Mouse (Mus musculus): ENCODE results near the gene Dapk2. TPM values are rescaled to one million over a fixed set of nuclear protein-coding genes. Genes with fewer than 3 reads are reported as not detected.

Dapk2 gene
- polyA plus RNA-seq, 1 experiment from 2014 or later, result 6.5 TPM

DNA sequence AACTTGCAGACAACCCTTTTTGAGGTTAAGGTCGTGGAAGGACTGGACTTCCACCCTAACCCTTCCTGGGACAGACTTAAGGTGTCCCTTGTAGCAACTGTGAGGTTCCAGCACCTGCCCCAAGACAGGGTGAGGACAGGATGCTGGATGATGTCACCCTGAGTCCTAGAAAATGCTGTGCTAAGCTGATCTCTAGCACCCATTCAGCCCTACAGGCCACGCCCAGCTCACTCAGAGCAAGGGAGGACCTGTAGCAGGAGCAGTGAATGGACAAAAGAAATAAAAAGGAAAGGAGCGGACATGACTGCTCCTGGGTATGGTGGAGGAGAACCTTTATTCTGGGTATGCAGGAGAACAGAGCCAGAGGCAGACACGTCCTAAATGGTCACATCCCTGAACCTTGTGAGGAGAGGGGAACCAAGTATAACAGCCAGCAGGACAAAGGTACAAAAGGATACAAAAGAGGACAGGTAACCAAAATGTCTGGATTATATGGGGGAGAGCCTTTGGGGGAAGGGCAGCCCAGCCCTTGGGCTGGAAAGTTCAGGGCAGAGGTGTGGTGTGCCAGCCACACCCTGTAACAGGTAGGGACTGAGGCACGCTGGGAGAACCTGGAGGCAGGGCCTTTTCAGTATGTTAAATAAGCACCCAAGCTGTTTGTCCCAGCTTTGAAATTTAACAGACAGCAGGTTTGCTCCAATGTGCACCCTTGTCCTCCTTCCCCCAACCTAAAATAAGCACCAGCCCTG lies 67.9 kb downstream of the Dapk2 start:
- ATAC-seq (replicated peaks; ENCODE audit: extremely low read depth, insufficient read depth, low FRiP score), result no peak
- Histone ChIP-seq H3K4me2 (ENCODE audit: low read depth, low read length) (no peak overlapping the region), H3K9me3 (replicated peaks; ENCODE audit: control insufficient read depth, low read length) (no peaks in the 10 kb centered on the region), H3K27me3 (ENCODE audit: control insufficient read depth, insufficient read depth, low read length) (no peaks in the 10 kb centered on the region), H3K9ac (ENCODE audit: low read length) (no peak overlapping the region; the same call in 1 of the 2 replicates), H3K4me1 (ENCODE audit: control insufficient read depth, insufficient read depth, low read length) (no peaks in the 10 kb centered on the region), H3K4me3 (ENCODE audit: low read length) (no peak overlapping the region), H3K27ac (ENCODE audit: low read length) (no peak overlapping the region), H3K36me3 (ENCODE audit: control insufficient read depth, insufficient read depth) (no peaks in the 10 kb centered on the region)
- 79% methylated on average over 5 of the region's 5 CpGs for WGBS

DNA sequence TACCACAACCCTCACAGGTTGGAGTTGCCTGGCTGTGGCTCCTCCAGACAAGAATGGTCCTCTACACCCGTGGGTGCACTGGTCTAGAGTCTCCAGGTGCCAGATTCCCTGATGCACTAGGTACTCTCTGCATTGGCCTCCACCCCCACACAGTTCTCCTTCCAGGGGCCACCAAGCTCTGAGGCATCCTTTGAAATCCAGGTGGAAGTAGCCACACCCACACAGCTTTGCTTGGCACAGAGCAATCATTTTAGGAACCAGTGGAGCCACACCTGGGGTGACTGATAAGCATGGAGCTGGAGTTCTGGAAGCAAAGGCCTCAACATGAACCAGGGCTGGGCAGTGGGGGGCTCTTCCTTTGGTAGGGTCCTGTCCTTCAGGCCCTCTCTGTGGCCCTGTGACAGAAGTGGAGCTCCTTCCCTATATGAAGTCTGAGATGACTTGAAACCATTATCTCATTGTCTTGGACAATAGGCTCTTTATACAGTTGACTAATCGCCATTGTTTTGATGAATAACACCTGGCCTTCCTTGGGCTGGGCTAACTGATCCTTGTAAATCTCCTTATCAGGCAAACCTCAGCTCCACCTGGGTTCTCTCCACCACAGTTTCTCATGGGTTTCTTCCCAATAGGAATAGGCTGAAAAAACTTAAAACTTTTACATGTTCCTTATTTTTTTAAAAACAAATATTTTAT lies 70.6 kb downstream of the Dapk2 start:
- no peak for ATAC-seq (replicated peaks; ENCODE audit: extremely low read depth, insufficient read depth, low FRiP score)
- H3K4me1 ChIP-seq (ENCODE audit: control insufficient read depth, insufficient read depth, low read length), result no peaks in the 10 kb centered on the region
- WGBS, result 59% methylated on average over 2 of the region's 2 CpGs
- H3K27ac ChIP-seq (ENCODE audit: low read length), result no peak overlapping the region
- H3K36me3 ChIP-seq (ENCODE audit: control insufficient read depth, insufficient read depth), result no peaks in the 10 kb centered on the region
- H3K9me3 ChIP-seq (replicated peaks; ENCODE audit: control insufficient read depth, low read length), result no peaks in the 10 kb centered on the region
- no peak overlapping the region for H3K4me2 ChIP-seq (ENCODE audit: low read depth, low read length)
- no peaks in the 10 kb centered on the region for H3K27me3 ChIP-seq (ENCODE audit: control insufficient read depth, insufficient read depth, low read length)
- no peak overlapping the region for H3K4me3 ChIP-seq (ENCODE audit: low read length)
- no peak overlapping the region for H3K9ac ChIP-seq (ENCODE audit: low read length)

DNA sequence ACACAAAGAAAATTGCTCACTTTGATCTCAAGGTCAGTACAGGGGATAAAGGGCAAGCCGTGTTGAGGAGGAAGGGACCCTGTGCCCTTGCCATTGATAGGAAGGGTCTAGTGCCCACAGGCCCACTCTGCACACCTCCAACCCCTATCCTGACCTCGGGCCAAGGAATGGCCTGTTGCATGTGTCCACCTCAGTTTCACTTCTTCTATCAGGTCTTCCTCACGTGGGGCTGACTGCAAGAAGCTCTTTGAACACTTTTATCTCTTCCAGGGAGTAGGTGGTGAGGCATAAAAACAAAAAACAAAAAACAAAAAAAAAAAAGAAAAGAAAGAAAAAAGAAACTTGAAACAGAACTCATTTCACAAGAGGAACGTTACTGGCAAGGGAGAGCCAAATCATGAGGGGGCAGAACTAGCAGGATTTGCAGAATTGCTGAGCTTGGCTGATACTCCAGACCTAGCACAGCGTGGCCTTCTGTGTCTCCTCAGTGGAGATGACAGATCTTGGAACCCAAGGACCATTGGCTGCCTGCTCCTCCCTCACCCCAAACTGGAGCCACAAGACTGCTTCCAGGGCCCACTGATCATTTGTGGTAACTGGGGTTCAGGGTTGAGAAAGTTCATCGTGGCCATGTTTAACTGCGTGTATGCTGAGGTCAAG lies 73.9 kb downstream of the Dapk2 start:
- WGBS, result 71% methylated on average over 7 of the region's 7 CpGs
- Histone ChIP-seq H3K4me2 (ENCODE audit: low read depth, low read length) (no peak overlapping the region), H3K27ac (ENCODE audit: low read length) (no peak overlapping the region), H3K27me3 (ENCODE audit: control insufficient read depth, insufficient read depth, low read length) (no peaks in the 10 kb centered on the region), H3K9ac (ENCODE audit: low read length) (no peak overlapping the region), H3K9me3 (replicated peaks; ENCODE audit: control insufficient read depth, low read length) (peaks cover 4% of the 10 kb centered on the region; the same call in 1 of the 2 replicates), H3K4me3 (ENCODE audit: low read length) (no peak overlapping the region), H3K36me3 (ENCODE audit: control insufficient read depth, insufficient read depth) (no peaks in the 10 kb centered on the region), H3K4me1 (ENCODE audit: control insufficient read depth, insufficient read depth, low read length) (no peaks in the 10 kb centered on the region)
- no peak for ATAC-seq (replicated peaks; ENCODE audit: extremely low read depth, insufficient read depth, low FRiP score)

DNA sequence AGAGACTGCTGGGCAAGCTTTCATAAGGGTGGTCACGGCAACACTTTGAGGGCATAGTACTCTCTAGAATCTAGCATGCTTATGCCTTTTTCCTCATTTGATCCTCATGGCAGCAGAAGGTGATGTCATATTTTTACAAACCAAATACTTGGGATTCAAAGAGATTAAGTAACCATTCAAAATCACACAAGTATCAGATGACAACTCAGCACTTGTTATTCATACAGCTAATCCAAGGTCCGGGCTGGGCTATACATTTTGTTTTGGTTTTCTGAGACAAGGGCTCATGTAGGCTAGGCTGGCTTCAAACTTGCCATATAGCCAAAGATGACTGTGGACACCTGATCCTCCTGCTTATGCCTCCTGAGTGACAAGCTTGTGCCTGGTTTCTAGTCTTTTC lies 78.6 kb downstream of the Dapk2 start:
- Histone ChIP-seq H3K4me3 (ENCODE audit: low read length) (no peak overlapping the region), H3K4me1 (ENCODE audit: control insufficient read depth, insufficient read depth, low read length) (peaks cover 9% of the 10 kb centered on the region), H3K9ac (ENCODE audit: low read length) (no peak overlapping the region), H3K36me3 (ENCODE audit: control insufficient read depth, insufficient read depth) (no peaks in the 10 kb centered on the region), H3K27me3 (ENCODE audit: control insufficient read depth, insufficient read depth, low read length) (no peaks in the 10 kb centered on the region), H3K9me3 (replicated peaks; ENCODE audit: control insufficient read depth, low read length) (peaks cover 4% of the 10 kb centered on the region; the same call in 1 of the 2 replicates), H3K27ac (ENCODE audit: low read length) (no peak overlapping the region), H3K4me2 (ENCODE audit: low read depth, low read length) (no peak overlapping the region)
- WGBS, result 45% methylated on average over 2 of the region's 2 CpGs
- ATAC-seq (replicated peaks; ENCODE audit: extremely low read depth, insufficient read depth, low FRiP score), result no peak

DNA sequence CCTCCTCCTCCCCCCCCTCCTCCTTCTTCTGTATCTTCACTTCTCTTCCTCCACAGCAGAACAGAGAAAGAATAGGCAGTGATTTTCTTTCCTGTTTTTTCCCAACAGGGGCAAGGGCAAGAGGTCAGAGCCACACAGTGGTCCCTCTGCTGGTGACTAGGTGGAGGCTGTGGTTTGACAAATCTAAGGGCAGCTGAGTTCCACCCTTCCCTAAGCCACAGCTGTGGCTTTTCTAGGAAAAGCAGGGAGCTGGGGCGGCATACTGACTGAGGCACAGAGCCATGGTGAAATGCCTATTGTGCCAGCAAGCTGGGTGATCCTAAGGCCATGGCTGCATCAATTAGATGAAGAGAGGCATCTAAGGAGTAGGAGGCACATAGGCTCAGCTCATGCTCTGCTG lies 79.7 kb downstream of the Dapk2 start:
- ATAC-seq (replicated peaks; ENCODE audit: extremely low read depth, insufficient read depth, low FRiP score), result no peak
- H3K36me3 ChIP-seq (ENCODE audit: control insufficient read depth, insufficient read depth), result no peaks in the 10 kb centered on the region
- no peaks in the 10 kb centered on the region for H3K27me3 ChIP-seq (ENCODE audit: control insufficient read depth, insufficient read depth, low read length)
- no peak overlapping the region for H3K4me2 ChIP-seq (ENCODE audit: low read depth, low read length)
- peaks cover 4% of the 10 kb centered on the region; the same call in 1 of the 2 replicates for H3K9me3 ChIP-seq (replicated peaks; ENCODE audit: control insufficient read depth, low read length)
- H3K4me3 ChIP-seq (ENCODE audit: low read length), result no peak overlapping the region
- no peak overlapping the region for H3K27ac ChIP-seq (ENCODE audit: low read length)
- peaks cover 15% of the 10 kb centered on the region for H3K4me1 ChIP-seq (ENCODE audit: control insufficient read depth, insufficient read depth, low read length)
- 75% methylated on average over 1 of the region's 1 CpGs for WGBS
- H3K9ac ChIP-seq (ENCODE audit: low read length), result no peak overlapping the region

DNA sequence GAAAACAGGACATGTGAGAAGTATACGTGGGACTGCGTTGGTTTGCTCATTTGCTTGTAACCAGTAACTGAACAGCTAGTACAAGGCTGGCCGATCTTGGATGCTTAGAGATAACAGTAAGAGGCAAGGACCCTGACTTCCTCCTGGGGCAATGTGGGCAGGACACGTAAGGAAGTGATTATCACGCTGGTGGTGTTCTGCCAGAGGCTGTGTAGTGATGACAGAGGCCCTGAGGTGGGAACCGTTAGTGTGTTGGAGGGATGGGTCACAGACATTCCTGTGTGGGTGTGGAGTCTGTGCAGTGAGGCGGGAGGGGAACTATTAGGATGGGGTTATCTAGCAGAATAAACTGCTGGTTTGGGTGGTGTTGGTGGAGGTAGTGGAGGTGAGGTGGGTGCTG lies 81.2 kb downstream of the Dapk2 start:
- H3K4me3 ChIP-seq (ENCODE audit: low read length), result no peak overlapping the region
- H3K27me3 ChIP-seq (ENCODE audit: control insufficient read depth, insufficient read depth, low read length), result no peaks in the 10 kb centered on the region
- H3K27ac ChIP-seq (ENCODE audit: low read length), result no peak overlapping the region
- H3K9ac ChIP-seq (ENCODE audit: low read length), result no peak overlapping the region
- no peak overlapping the region for H3K4me2 ChIP-seq (ENCODE audit: low read depth, low read length)
- no peaks in the 10 kb centered on the region for H3K36me3 ChIP-seq (ENCODE audit: control insufficient read depth, insufficient read depth)
- 52% methylated on average over 7 of the region's 7 CpGs for WGBS
- peaks cover 4% of the 10 kb centered on the region; the same call in 1 of the 2 replicates for H3K9me3 ChIP-seq (replicated peaks; ENCODE audit: control insufficient read depth, low read length)
- peaks cover 21% of the 10 kb centered on the region for H3K4me1 ChIP-seq (ENCODE audit: control insufficient read depth, insufficient read depth, low read length)
- ATAC-seq (replicated peaks; ENCODE audit: extremely low read depth, insufficient read depth, low FRiP score), result no peak

DNA sequence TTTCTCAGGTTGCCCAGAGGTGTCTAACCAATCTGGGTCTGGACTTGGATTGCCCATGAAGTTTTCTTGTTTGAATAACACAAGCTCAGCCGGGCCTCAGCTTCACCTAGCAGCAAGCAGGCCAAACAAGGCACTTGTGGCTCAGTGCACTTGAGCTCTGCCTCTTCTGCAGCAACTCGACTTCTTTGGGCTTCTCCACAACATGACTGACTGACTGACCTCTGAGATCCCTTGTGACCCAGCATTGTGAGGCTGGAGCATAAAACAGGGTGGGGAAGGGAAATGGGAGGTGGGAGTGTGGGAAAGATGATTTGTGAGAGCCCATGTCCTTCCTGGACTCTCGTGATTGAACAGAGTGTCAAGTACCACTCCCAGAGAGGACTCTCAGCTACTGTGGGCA lies 81.7 kb downstream of the Dapk2 start:
- Histone ChIP-seq H3K4me3 (ENCODE audit: low read length) (no peak overlapping the region), H3K9ac (ENCODE audit: low read length) (no peak overlapping the region), H3K4me2 (ENCODE audit: low read depth, low read length) (no peak overlapping the region), H3K27ac (ENCODE audit: low read length) (no peak overlapping the region), H3K36me3 (ENCODE audit: control insufficient read depth, insufficient read depth) (no peaks in the 10 kb centered on the region), H3K9me3 (replicated peaks; ENCODE audit: control insufficient read depth, low read length) (peaks cover 4% of the 10 kb centered on the region; the same call in 1 of the 2 replicates), H3K27me3 (ENCODE audit: control insufficient read depth, insufficient read depth, low read length) (no peaks in the 10 kb centered on the region), H3K4me1 (ENCODE audit: control insufficient read depth, insufficient read depth, low read length) (peaks cover 21% of the 10 kb centered on the region)
- 39% methylated on average over 3 of the region's 3 CpGs for WGBS
- no peak for ATAC-seq (replicated peaks; ENCODE audit: extremely low read depth, insufficient read depth, low FRiP score)

DNA sequence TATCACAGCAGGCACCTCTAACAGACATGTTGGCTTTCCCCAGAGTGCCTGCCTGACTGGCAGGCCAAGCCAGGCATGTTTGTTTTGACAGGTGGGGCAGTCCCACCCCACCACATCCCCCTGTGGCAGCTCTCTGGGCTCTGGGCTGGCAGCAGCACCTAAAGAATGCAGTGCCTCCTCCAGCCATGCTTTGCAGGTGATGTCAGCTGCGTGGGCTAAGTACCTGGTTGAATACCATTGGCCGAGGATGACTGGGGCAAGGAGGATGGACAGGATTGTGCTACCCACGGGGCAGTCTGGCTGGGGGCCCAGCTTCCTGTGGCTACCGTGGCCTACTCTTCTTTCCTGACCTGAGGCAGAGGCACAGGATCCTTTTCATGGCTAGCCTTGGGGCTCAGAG lies 82.5 kb downstream of the Dapk2 start:
- no peak for ATAC-seq (replicated peaks; ENCODE audit: extremely low read depth, insufficient read depth, low FRiP score)
- WGBS, result 35% methylated on average over 4 of the region's 4 CpGs

DNA sequence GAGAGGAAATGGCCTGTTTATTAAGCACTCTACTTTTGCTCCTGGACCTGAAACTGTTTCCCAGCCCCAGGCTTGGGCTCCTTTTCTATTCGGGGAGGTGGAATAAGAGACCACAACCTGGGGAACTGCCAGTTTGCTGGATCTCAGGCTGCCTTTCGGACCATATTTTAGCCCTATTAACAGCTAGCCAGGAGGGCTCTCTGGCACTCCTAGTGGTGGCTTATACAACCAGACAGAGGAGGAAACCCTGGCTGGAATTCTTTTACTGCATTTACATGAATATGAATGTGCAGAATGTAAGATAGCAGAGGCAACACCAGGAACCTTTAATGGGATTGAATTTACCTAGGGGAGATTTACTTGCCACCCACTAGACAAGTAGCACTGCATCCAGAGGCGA lies 83.0 kb downstream of the Dapk2 start:
- WGBS, result 65% methylated on average over 3 of the region's 3 CpGs
- Histone ChIP-seq H3K9me3 (replicated peaks; ENCODE audit: control insufficient read depth, low read length) (no peaks in the 10 kb centered on the region), H3K9ac (ENCODE audit: low read length) (no peak overlapping the region), H3K4me2 (ENCODE audit: low read depth, low read length) (no peak overlapping the region), H3K4me3 (ENCODE audit: low read length) (no peak overlapping the region), H3K4me1 (ENCODE audit: control insufficient read depth, insufficient read depth, low read length) (peaks cover 23% of the 10 kb centered on the region), H3K27me3 (ENCODE audit: control insufficient read depth, insufficient read depth, low read length) (no peaks in the 10 kb centered on the region), H3K27ac (ENCODE audit: low read length) (no peak overlapping the region), H3K36me3 (ENCODE audit: control insufficient read depth, insufficient read depth) (no peaks in the 10 kb centered on the region)
- no peak for ATAC-seq (replicated peaks; ENCODE audit: extremely low read depth, insufficient read depth, low FRiP score)

More for the DNA sequence above, 82.5 kb downstream of the Dapk2 start:
- H3K4me3 ChIP-seq (ENCODE audit: low read length), result no peak overlapping the region
- no peak overlapping the region for H3K9ac ChIP-seq (ENCODE audit: low read length)
- H3K27me3 ChIP-seq (ENCODE audit: control insufficient read depth, insufficient read depth, low read length), result no peaks in the 10 kb centered on the region
- no peak overlapping the region for H3K4me2 ChIP-seq (ENCODE audit: low read depth, low read length)
- peaks cover 21% of the 10 kb centered on the region for H3K4me1 ChIP-seq (ENCODE audit: control insufficient read depth, insufficient read depth, low read length)
- H3K27ac ChIP-seq (ENCODE audit: low read length), result no peak overlapping the region
- H3K9me3 ChIP-seq (replicated peaks; ENCODE audit: control insufficient read depth, low read length), result no peaks in the 10 kb centered on the region
- no peaks in the 10 kb centered on the region for H3K36me3 ChIP-seq (ENCODE audit: control insufficient read depth, insufficient read depth)
